Mouse (Mus musculus) hindbrain, embryonic 10.5 days (tissue): ENCODE measurements around the gene Boc. TPM values are rescaled to one million over a fixed set of nuclear protein-coding genes. Genes with fewer than 3 reads are reported as not detected.

ENCODE experiments used
- DNase-seq: peaks from one replicate; pipeline ENCODE4 v3.0.0-alpha.2; 2017; ENCODE audit warnings: low spot score
- H3K27ac ChIP-seq: fragments of 300-500 bp; sonication (generic); 2 replicates; pipeline ENCODE4 v1.5.1; 2016; ENCODE audit warnings: mild to moderate bottlenecking, moderate library complexity
- H3K27me3 ChIP-seq: fragments of 300-500 bp; sonication (generic); 2 replicates; pipeline ENCODE4 v1.6.1; 2016; ENCODE audit warnings: mild to moderate bottlenecking; ENCODE audit not compliant: poor library complexity, insufficient read depth, severe bottlenecking
- H3K36me3 ChIP-seq: fragments of 300-500 bp; sonication (generic); 2 replicates; pipeline ENCODE4 v1.6.1; 2016; ENCODE audit warnings: mild to moderate bottlenecking, moderate library complexity
- H3K4me1 ChIP-seq: fragments of 300-500 bp; sonication (generic); replicated peaks from 2 replicates; pipeline ENCODE4 v1.6.1; 2016; ENCODE audit warnings: mild to moderate bottlenecking
- H3K4me3 ChIP-seq: fragments of 300-500 bp; sonication (generic); 2 replicates; pipeline ENCODE4 v1.5.1; 2016; ENCODE audit warnings: mild to moderate bottlenecking, moderate library complexity
- H3K9me3 ChIP-seq: fragments of 300-500 bp; sonication (generic); 2 replicates; pipeline ENCODE4 v1.6.1; 2016; ENCODE audit warnings: mild to moderate bottlenecking, moderate library complexity
- WGBS: fragments of 180-500 bp; shearing (Covaris S2); methylation state at CpG from one replicate; pipeline ENCODE4 v1.1.7; 2016; 5-methylcytosine and 5-hydroxymethylcytosine counted together
- polyA plus RNA-seq: library from polyadenylated mRNA; unstranded; fragments of >200 nt; fragmentation: Nextera tagmentation; extraction: Ambion mirVana; gene quantifications from 2 replicates; pipeline ENCODE4 v1.2.1, GENCODE M21; 2016

Gene Boc
- polyA plus RNA-seq, result 36.0 and 43.9 TPM in 2 replicates

GRCm38 (mm10) chr16:44558471-44559329 is at the start of gene Boc:
TSS of gene Boc (minus strand) at chr16:44558897.
- Histone ChIP-seq H3K36me3 (peaks cover 9% of the 10 kb centered on the region; the same call in 1 of the 2 replicates), H3K27ac (peak within 1 kb of the TSS; percentile 98), H3K27me3 (no peaks in the 10 kb centered on the region), H3K9me3 (no peaks in the 10 kb centered on the region), H3K4me1 (peaks cover 63% of the 10 kb centered on the region), H3K4me3 (peak within 1 kb of the TSS; percentile 84)
- WGBS, result under 1% methylated on average over 46 of the region's 46 CpGs
- peak; percentile 81 for DNase-seq

DNA sequence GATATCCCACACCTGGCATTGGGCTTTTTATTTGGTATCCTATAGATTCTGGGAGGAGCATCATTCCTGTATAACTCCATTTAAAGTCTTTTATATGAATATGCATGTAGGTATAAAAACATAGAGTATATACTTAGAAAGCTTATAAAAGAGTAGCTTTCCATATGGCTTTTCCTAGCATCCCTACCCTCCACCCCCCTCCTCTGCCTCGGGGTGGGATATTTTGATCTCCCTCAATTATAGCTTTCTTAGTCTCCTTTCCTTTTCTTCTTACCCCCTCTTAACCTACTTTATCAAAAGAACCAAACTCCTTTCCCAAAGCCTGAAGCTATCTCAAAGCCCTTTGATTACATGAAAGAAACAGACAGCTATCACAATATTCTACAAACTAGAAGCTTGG is 47.9 kb upstream of the Boc start:
- Histone ChIP-seq H3K4me1 (peaks cover 21% of the 10 kb centered on the region), H3K9me3 (no peaks in the 10 kb centered on the region), H3K36me3 (no peaks in the 10 kb centered on the region), H3K27ac (no peak overlapping the region), H3K27me3 (no peaks in the 10 kb centered on the region), H3K4me3 (no peak overlapping the region)
- no peak for DNase-seq
- 88% methylated on average over 1 of the region's 1 CpGs for WGBS

DNA sequence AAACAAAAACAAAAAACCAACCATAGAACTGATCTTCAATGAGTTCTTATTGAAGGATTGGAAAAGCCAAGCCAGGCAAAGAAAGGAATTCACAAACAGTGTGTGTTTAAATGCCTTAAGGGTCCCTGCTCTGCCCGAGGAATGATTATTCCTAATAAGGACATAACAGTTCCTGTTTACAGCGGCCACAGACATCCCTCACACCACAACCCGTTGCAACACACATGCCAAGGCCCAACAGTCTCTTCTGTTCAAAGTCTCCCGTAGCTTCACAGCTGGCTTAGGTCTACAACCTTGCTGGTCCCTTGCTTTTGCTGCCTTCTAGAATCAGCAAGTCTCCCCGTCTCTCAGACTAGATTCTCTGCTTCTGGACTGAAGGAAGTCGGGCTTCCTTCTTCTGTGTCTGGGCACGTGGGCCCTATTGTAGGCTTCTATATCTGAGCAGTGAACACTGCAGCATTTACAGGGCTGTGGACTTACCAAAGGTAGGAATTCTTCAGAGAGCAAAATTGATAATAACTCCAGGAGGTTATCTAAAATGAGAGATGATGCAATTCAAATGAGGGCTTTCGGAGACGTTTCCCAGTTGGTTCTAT is 45.4 kb upstream of the Boc start:
- peaks cover 35% of the 10 kb centered on the region for H3K4me1 ChIP-seq
- no peak overlapping the region for H3K4me3 ChIP-seq
- H3K27ac ChIP-seq, result 0 out of 2 replicates have a peak overlapping the region, but pooled peaks have one; percentile 23
- no peaks in the 10 kb centered on the region for H3K36me3 ChIP-seq
- no peak for DNase-seq
- H3K27me3 ChIP-seq, result no peaks in the 10 kb centered on the region
- no peaks in the 10 kb centered on the region for H3K9me3 ChIP-seq
- 79% methylated on average over 9 of the region's 9 CpGs for WGBS

- peak overlapping the region; percentile 78 for H3K27ac ChIP-seq
Observed at GRCm38 (mm10) chr16:44601999-44602794, 43.5 kb upstream of the Boc start.

GRCm38 (mm10) chr16:44601182-44601581 is 42.5 kb upstream of the Boc start:
- no peaks in the 10 kb centered on the region for H3K27me3 ChIP-seq
- 6% methylated on average over 2 of the region's 2 CpGs for WGBS
- DNase-seq, result peak; percentile 21
- H3K36me3 ChIP-seq, result no peaks in the 10 kb centered on the region
- no peak overlapping the region for H3K4me3 ChIP-seq
- H3K27ac ChIP-seq, result peak overlapping the region; percentile 78
- peaks cover 35% of the 10 kb centered on the region for H3K4me1 ChIP-seq
- H3K9me3 ChIP-seq, result peaks cover 4% of the 10 kb centered on the region

More at GRCm38 (mm10) chr16:44601999-44602794, 43.5 kb upstream of the Boc start:
- Histone ChIP-seq H3K4me3 (no peak overlapping the region), H3K9me3 (no peaks in the 10 kb centered on the region), H3K27me3 (no peaks in the 10 kb centered on the region), H3K4me1 (peaks cover 35% of the 10 kb centered on the region), H3K36me3 (no peaks in the 10 kb centered on the region)
- WGBS, result 13% methylated on average over 8 of the region's 8 CpGs
- DNase-seq, result peak; percentile 43

DNA sequence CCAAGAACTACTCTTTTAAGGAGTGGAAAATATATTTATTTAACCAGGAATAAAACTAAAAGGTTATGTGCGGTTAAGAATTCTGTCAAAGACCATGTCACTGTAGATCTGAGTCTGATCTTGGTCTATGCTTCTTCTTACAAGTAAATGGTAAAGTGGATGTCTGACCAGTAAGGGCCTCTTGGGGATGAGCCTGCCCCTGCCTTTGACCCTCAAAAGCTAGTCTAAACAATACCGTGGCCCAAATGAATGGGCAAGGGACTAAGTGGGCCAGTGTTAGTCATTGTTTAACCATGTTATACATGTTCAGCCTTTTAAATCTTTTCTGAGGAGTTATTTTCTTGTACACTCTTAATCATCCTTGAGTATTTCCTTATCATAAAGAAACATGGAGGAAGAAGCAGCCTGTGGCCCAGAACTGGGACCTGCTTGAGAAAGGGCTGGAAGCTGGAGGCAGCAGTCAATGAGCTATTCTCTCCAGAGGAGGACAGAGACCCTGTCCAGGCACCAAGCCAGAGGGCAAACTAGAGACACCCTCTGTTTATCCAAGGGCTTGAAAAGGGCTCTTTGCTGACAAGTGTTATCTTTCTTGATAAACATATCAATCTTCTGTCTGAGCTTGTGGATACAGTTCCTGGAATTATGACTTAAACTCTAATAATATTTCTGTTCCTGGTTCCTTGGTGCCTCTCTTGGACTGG is 38.6 kb upstream of the Boc start:
- H3K4me3 ChIP-seq, result no peak overlapping the region
- DNase-seq, result no peak
- H3K27me3 ChIP-seq, result no peaks in the 10 kb centered on the region
- no peak overlapping the region for H3K27ac ChIP-seq
- 88% methylated on average over 2 of the region's 2 CpGs for WGBS
- no peaks in the 10 kb centered on the region for H3K36me3 ChIP-seq
- H3K4me1 ChIP-seq, result peaks cover 20% of the 10 kb centered on the region
- H3K9me3 ChIP-seq, result peaks cover 4% of the 10 kb centered on the region

DNA sequence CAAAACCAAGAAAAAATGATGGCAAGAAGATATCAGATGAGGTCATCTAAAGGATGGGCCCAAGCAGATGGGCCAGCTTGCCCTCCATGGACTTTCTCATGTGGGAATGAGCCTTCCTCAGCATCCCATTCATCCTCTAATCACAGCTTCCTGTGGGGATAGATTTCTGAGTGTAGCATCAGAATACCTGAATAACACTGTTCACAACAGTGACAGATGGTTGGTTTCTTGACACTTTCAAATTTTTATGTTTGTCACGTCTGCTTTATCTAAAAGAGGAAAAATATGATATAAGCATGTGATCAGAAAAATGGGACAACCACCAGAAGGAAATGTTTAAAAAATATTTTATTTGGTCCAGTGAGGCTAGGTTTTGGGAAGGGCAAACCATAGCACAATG is 30.8 kb upstream of the Boc start:
- H3K27ac ChIP-seq, result no peak overlapping the region
- H3K4me3 ChIP-seq, result no peak overlapping the region
- H3K4me1 ChIP-seq, result no peaks in the 10 kb centered on the region
- WGBS, result 76% methylated on average over 1 of the region's 1 CpGs
- H3K36me3 ChIP-seq, result no peaks in the 10 kb centered on the region
- no peaks in the 10 kb centered on the region for H3K27me3 ChIP-seq
- DNase-seq, result no peak
- 0 out of 2 replicates have a peak, but pooled peaks cover 6% of the 10 kb centered on the region for H3K9me3 ChIP-seq

DNA sequence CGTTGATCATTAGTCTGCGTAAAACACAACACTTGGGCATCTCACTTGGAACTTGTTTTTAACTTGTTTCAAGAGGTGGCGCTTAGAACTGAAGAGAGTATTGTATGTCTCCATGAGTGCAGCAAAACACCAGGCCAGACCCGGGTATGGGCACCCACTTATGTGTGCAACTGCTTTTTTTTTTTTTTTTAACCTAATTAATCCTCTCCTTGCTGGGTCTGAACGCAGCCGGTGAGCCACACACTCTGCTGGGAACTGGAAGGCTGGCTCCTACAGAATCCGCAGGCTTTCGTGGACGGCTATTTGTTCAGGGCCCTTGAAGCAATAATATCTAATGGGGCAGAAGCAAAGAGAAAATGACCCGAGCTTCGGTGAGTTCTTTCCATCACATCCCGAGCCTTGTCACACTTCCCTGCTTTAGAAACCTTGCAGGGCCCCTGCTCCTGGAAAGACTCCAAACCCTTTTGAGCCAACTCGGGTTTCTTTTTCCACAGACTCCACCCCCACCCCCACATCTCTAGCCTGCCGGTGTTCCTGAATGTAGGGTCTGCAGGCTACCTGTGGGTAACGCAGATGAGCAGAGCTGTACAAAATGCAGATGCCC is 20.8 kb upstream of the Boc start:
- no peaks in the 10 kb centered on the region for H3K27me3 ChIP-seq
- no peak for DNase-seq
- peak overlapping the region; percentile 73; the same call in 1 of the 2 replicates for H3K27ac ChIP-seq
- H3K4me1 ChIP-seq, result peaks cover 8% of the 10 kb centered on the region
- H3K9me3 ChIP-seq, result no peaks in the 10 kb centered on the region
- H3K36me3 ChIP-seq, result no peaks in the 10 kb centered on the region
- 37% methylated on average over 15 of the region's 15 CpGs for WGBS
- no peak overlapping the region for H3K4me3 ChIP-seq

DNA sequence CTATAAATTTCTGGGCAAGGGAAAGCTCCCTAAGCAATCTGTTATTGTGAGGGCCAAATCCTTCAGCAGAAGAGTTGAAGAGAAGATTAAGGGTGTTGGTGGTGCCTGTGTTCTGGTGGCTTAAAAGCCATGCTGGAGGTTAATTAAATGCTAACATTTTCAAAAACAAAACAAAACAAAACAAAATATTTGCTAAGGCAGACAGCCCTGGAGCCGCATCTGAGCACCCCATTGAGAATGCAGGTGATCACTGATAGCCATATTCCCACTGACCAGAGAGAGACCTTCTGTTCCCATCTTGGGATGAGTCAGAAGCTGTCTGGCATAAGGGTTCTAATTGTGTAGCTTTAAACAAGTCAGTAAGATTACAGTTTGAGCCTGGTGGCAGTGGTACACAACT is 19.9 kb upstream of the Boc start:
- Histone ChIP-seq H3K36me3 (no peaks in the 10 kb centered on the region), H3K27ac (no peak overlapping the region), H3K9me3 (no peaks in the 10 kb centered on the region), H3K4me3 (no peak overlapping the region), H3K4me1 (peaks cover 8% of the 10 kb centered on the region), H3K27me3 (no peaks in the 10 kb centered on the region)
- DNase-seq, result no peak
- whole genome bisulfite sequencing, result 83% methylated on average over 1 of the region's 1 CpGs

- H3K27me3 ChIP-seq, result no peaks in the 10 kb centered on the region; the same call in 1 of the 2 replicates
- H3K27ac ChIP-seq, result no peak overlapping the region; the same call in 1 of the 2 replicates
- H3K4me1 ChIP-seq, result peaks cover 28% of the 10 kb centered on the region
- no peak for DNase-seq
- no peak overlapping the region for H3K4me3 ChIP-seq
- H3K9me3 ChIP-seq, result peaks cover 5% of the 10 kb centered on the region; the same call in 1 of the 2 replicates
- no peaks in the 10 kb centered on the region for H3K36me3 ChIP-seq
Observed at GRCm38 (mm10) chr16:44568056-44568455, 9.4 kb upstream of the Boc start.

DNA sequence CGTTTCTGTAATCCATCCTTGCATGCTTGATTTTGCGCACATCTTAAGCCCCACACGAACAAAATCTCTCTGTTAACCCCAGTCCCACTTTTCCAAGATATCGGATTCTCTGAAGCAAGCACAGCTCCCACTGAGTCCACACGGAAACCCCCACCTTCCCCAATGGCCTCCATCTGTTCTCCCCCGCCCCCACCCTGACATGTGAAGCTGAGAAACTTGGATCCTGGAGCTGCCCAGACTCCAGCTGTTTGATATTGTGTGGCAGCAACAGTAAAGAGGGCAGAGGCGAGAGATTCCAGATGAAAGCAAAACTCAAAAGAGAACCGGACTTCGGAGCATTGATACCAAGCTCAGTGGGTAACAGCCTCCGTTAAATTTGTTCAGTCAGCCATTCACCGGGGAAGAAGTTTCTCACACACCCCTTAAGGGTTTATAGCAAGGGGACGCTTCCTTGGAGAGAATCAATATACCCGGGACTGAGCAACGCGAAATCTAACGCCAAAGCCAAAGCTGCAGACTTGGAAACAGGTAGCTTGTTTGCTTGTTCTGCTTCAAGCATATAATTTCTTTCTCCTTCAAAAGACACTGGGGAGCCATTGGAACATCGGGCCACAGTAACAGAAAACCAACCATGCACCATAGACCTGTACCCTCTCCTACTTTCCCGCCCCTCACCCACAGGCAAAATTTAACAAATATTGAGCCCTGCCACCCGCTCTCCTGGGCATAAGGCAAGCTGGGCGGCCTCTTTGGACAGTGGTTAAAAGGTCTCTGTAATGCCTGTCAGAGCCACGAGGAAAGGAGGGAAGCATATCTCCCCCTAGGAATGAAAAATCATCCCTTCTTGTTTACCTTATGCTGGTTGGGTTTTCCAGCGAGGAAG is 6.9 kb upstream of the Boc start:
- Histone ChIP-seq H3K4me3 (peak overlapping the region; percentile 38), H3K27ac (peak overlapping the region; percentile 84), H3K36me3 (no peaks in the 10 kb centered on the region), H3K9me3 (no peaks in the 10 kb centered on the region), H3K4me1 (peaks cover 33% of the 10 kb centered on the region), H3K27me3 (no peaks in the 10 kb centered on the region; the same call in 1 of the 2 replicates)
- peak; percentile 50 for DNase-seq
- WGBS, result 28% methylated on average over 22 of the region's 22 CpGs
